Mouse (Mus musculus) limb, embryonic 11.5 days (tissue): Measurements from ENCODE around the gene Mier3. TPM values are rescaled to one million over a fixed set of nuclear protein-coding genes. Genes with fewer than 3 reads are reported as not detected.

Source experiments
- ATAC-seq: fragments of 200-750 bp; cut with Nextera tagmentation; 2 replicates; pipeline ENCODE4 v1.8.0; 2017; ENCODE audit warnings: low read depth; ENCODE audit not compliant: insufficient number of reproducible peaks, low FRiP score, low TSS enrichment
- DNase-seq: peaks from one replicate; pipeline ENCODE4 v3.0.0-alpha.2; 2015; ENCODE audit warnings: low spot score
- H3K27ac ChIP-seq: fragments of 300-500 bp; sonication (generic); replicated peaks from 2 replicates; pipeline ENCODE4 v1.5.1; 2014; ENCODE audit warnings: low read depth, mild to moderate bottlenecking, low read length
- H3K27me3 ChIP-seq: fragments of 300-500 bp; sonication (generic); 2 replicates; pipeline ENCODE4 v1.6.1; 2014; ENCODE audit warnings: mild to moderate bottlenecking, low read length, mixed read lengths; ENCODE audit not compliant: control insufficient read depth, insufficient read depth
- H3K36me3 ChIP-seq: fragments of 300-500 bp; sonication (generic); 2 replicates; pipeline ENCODE4 v1.6.1; 2014; ENCODE audit warnings: mild to moderate bottlenecking, low read length, moderate library complexity, mixed read lengths; ENCODE audit not compliant: control insufficient read depth, insufficient read depth
- H3K4me1 ChIP-seq: fragments of 300-500 bp; sonication (generic); 2 replicates; pipeline ENCODE4 v1.6.1; 2014; ENCODE audit warnings: low read length, mixed read lengths; ENCODE audit not compliant: control insufficient read depth, insufficient read depth
- H3K4me2 ChIP-seq: fragments of 300-500 bp; sonication (generic); 2 replicates; pipeline ENCODE4 v1.6.1; 2014; ENCODE audit warnings: low read depth, mild to moderate bottlenecking, moderate library complexity; ENCODE audit not compliant: severe bottlenecking
- H3K4me3 ChIP-seq: fragments of 300-500 bp; sonication (generic); 2 replicates; pipeline ENCODE4 v1.5.1; 2014; ENCODE audit warnings: low read depth, low read length
- H3K9ac ChIP-seq: fragments of 300-500 bp; sonication (generic); 2 replicates; pipeline ENCODE4 v1.6.1; 2014; ENCODE audit warnings: mild to moderate bottlenecking, low read length
- H3K9me3 ChIP-seq: fragments of 300-500 bp; sonication (generic); 2 replicates; pipeline ENCODE4 v1.6.1; 2016; ENCODE audit warnings: low read length; ENCODE audit not compliant: control insufficient read depth
- WGBS: fragments of 180-500 bp; shearing (Covaris S2); extraction: QIAGEN DNeasy Blood & Tissue Kit; methylation state at CpG from one replicate; pipeline ENCODE4 v1.1.7; 2014; 5-methylcytosine and 5-hydroxymethylcytosine counted together
- polyA plus RNA-seq: library from polyadenylated mRNA; unstranded; fragments of >200 nt; fragmentation: Nextera tagmentation; extraction: Ambion mirVana; gene quantifications from 2 replicates; pipeline ENCODE4 v1.2.1, GENCODE M21; 2014

Gene Mier3
- polyA plus RNA-seq, 1 experiment from 2014 or later = 29.4 TPM

- H3K36me3 ChIP-seq = peaks cover 5% of the 10 kb centered on the region
- H3K4me1 ChIP-seq = no peaks in the 10 kb centered on the region
- H3K9ac ChIP-seq = no peak overlapping the region
- H3K4me3 ChIP-seq = no peak overlapping the region
- no peak overlapping the region for H3K4me2 ChIP-seq
- H3K9me3 ChIP-seq = no peaks in the 10 kb centered on the region
- no peak for DNase-seq
- no peak overlapping the region for H3K27ac ChIP-seq
- ATAC-seq = no peak
- 70% methylated on average over 9 of the region's 9 CpGs for WGBS
- H3K27me3 ChIP-seq = no peaks in the 10 kb centered on the region
Measured at GRCm38 (mm10) chr13:111719726-111720125, 38.9 kb downstream of the Mier3 start.

GRCm38 (mm10) chr13:111724811-111725164, 44.0 kb downstream of the Mier3 start:
- Histone ChIP-seq H3K4me3 (peak overlapping the region; percentile 51), H3K9ac (0 out of 2 replicates have a peak overlapping the region, but pooled peaks have one; percentile 27), H3K4me1 (no peaks in the 10 kb centered on the region), H3K36me3 (no peaks in the 10 kb centered on the region), H3K27ac (no peak overlapping the region; the same call in 1 of the 2 replicates), H3K9me3 (peaks cover 4% of the 10 kb centered on the region; the same call in 1 of the 2 replicates), H3K4me2 (peak overlapping the region; percentile 40), H3K27me3 (no peaks in the 10 kb centered on the region)
- no peak for ATAC-seq
- DNase-seq = no peak
- under 1% methylated on average over 18 of the region's 18 CpGs for WGBS

GRCm38 (mm10) chr13:111725165-111726077, 44.6 kb downstream of the Mier3 start:
- Histone ChIP-seq H3K4me1 (no peaks in the 10 kb centered on the region), H3K9me3 (peaks cover 4% of the 10 kb centered on the region; the same call in 1 of the 2 replicates), H3K4me2 (peak overlapping the region; percentile 69), H3K27me3 (no peaks in the 10 kb centered on the region), H3K36me3 (no peaks in the 10 kb centered on the region), H3K4me3 (peak overlapping the region; percentile 51), H3K27ac (peak overlapping the region; percentile 59), H3K9ac (peak overlapping the region; percentile 57; the same call in 1 of the 2 replicates)
- WGBS = under 1% methylated on average over 65 of the region's 65 CpGs
- ATAC-seq (peak; percentile 100), DNase-seq (peak; percentile 100)

GRCm38 (mm10) chr13:111726898-111727297, 46.1 kb downstream of the Mier3 start:
- no peak for DNase-seq
- H3K9ac ChIP-seq = no peak overlapping the region
- WGBS = 91% methylated on average over 5 of the region's 5 CpGs

GRCm38 (mm10) chr13:111741204-111741990, 60.6 kb downstream of the Mier3 start:
- Histone ChIP-seq H3K9me3 (no peaks in the 10 kb centered on the region), H3K9ac (no peak overlapping the region), H3K4me1 (no peaks in the 10 kb centered on the region), H3K4me2 (no peak overlapping the region), H3K4me3 (no peak overlapping the region), H3K27me3 (no peaks in the 10 kb centered on the region), H3K27ac (no peak overlapping the region), H3K36me3 (no peaks in the 10 kb centered on the region)
- WGBS = 83% methylated on average over 7 of the region's 7 CpGs
- ATAC-seq (no peak), DNase-seq (no peak)

More at GRCm38 (mm10) chr13:111726898-111727297, 46.1 kb downstream of the Mier3 start:
- no peaks in the 10 kb centered on the region for H3K36me3 ChIP-seq
- H3K4me1 ChIP-seq = no peaks in the 10 kb centered on the region
- H3K27me3 ChIP-seq = no peaks in the 10 kb centered on the region
- H3K27ac ChIP-seq = no peak overlapping the region
- H3K9me3 ChIP-seq = peaks cover 4% of the 10 kb centered on the region; the same call in 1 of the 2 replicates
- H3K4me3 ChIP-seq = no peak overlapping the region
- no peak overlapping the region for H3K4me2 ChIP-seq
- no peak for ATAC-seq

- peak; percentile 67 for DNase-seq
- no peaks in the 10 kb centered on the region for H3K9me3 ChIP-seq
- H3K4me1 ChIP-seq = no peaks in the 10 kb centered on the region
- no peaks in the 10 kb centered on the region for H3K27me3 ChIP-seq
- WGBS = 68% methylated on average over 6 of the region's 6 CpGs
- ATAC-seq = no peak
- H3K27ac ChIP-seq = no peak overlapping the region
- H3K9ac ChIP-seq = no peak overlapping the region
- no peak overlapping the region for H3K4me2 ChIP-seq
- H3K36me3 ChIP-seq = no peaks in the 10 kb centered on the region
- H3K4me3 ChIP-seq = no peak overlapping the region
Measured at GRCm38 (mm10) chr13:111741991-111742615, 61.3 kb downstream of the Mier3 start.

GRCm38 (mm10) chr13:111744233-111745000, 63.6 kb downstream of the Mier3 start:
- no peak for DNase-seq
- Histone ChIP-seq H3K4me3 (no peak overlapping the region), H3K4me1 (no peaks in the 10 kb centered on the region), H3K9ac (no peak overlapping the region), H3K27me3 (no peaks in the 10 kb centered on the region), H3K4me2 (no peak overlapping the region), H3K36me3 (no peaks in the 10 kb centered on the region; the same call in 1 of the 2 replicates), H3K27ac (no peak overlapping the region), H3K9me3 (no peaks in the 10 kb centered on the region)
- no peak for ATAC-seq
- 80% methylated on average over 6 of the region's 6 CpGs for WGBS
